Mouse (Mus musculus) heart, postnatal 0 days (tissue): ENCODE data around the gene Olfr1295. TPM values are rescaled to one million over a fixed set of nuclear protein-coding genes. Genes with fewer than 3 reads are reported as not detected.

ENCODE experiments used
- ATAC-seq: fragments of 200-750 bp; cut with Nextera tagmentation; 2 replicates; pipeline ENCODE4 v1.8.0; 2017; ENCODE audit warnings: low read depth, moderate number of reproducible peaks, moderate library complexity; ENCODE audit not compliant: insufficient read depth
- DNase-seq: peaks from one replicate; pipeline ENCODE4 v3.0.0-alpha.2; 2016; ENCODE audit warnings: low spot score
- H3K27ac ChIP-seq: fragments of 300-500 bp; sonication (generic); 2 replicates; pipeline ENCODE4 v1.5.1; 2014; ENCODE audit warnings: low read depth, mild to moderate bottlenecking
- H3K27me3 ChIP-seq: fragments of 300-500 bp; sonication (generic); 2 replicates; pipeline ENCODE4 v1.6.1; 2014; ENCODE audit warnings: low read length, mixed read lengths; ENCODE audit not compliant: control insufficient read depth, insufficient read depth
- H3K36me3 ChIP-seq: fragments of 300-500 bp; sonication (generic); replicated peaks from 2 replicates; pipeline ENCODE4 v1.6.1; 2014; ENCODE audit warnings: low read length, mixed read lengths; ENCODE audit not compliant: control insufficient read depth, insufficient read depth
- H3K4me1 ChIP-seq: fragments of 300-500 bp; sonication (generic); 2 replicates; pipeline ENCODE4 v1.6.1; 2014; ENCODE audit warnings: antibody characterized with exemption; ENCODE audit not compliant: control insufficient read depth, insufficient read depth
- H3K4me2 ChIP-seq: fragments of 300-500 bp; sonication (generic); 2 replicates; pipeline ENCODE4 v1.6.1; 2014; ENCODE audit warnings: low read depth, mild to moderate bottlenecking, low read length, moderate library complexity
- H3K4me3 ChIP-seq: fragments of 300-500 bp; sonication (generic); 2 replicates; pipeline ENCODE4 v1.5.1; 2014; ENCODE audit warnings: low read depth, low read length
- H3K9ac ChIP-seq: fragments of 300-500 bp; sonication (generic); replicated peaks from 2 replicates; pipeline ENCODE4 v1.6.1; 2014; ENCODE audit warnings: low read depth, low read length, mixed read lengths
- H3K9me3 ChIP-seq: fragments of 300-500 bp; sonication (generic); replicated peaks from 2 replicates; pipeline ENCODE4 v1.6.1; 2016; ENCODE audit warnings: low read length; ENCODE audit not compliant: control insufficient read depth
- CTCF ChIP-seq: IDR thresholded peaks from 2 replicates; pipeline ENCODE4 v1.5.1; 2016; ENCODE audit warnings: antibody characterized with exemption, control low read depth, low read depth
- EP300 ChIP-seq: IDR thresholded peaks from 2 replicates; pipeline ENCODE4 v1.6.1; 2016; ENCODE audit warnings: antibody characterized with exemption, low read depth
- WGBS: fragments of 180-500 bp; shearing (Covaris S2); extraction: QIAGEN DNeasy Blood & Tissue Kit; methylation state at CpG from one replicate; pipeline ENCODE4 v1.1.7; 2014; 5-methylcytosine and 5-hydroxymethylcytosine counted together
- polyA plus RNA-seq: library from polyadenylated mRNA; unstranded; fragments of >200 nt; fragmentation: Nextera tagmentation; extraction: Ambion mirVana; gene quantifications from 2 replicates; pipeline ENCODE4 v1.2.1, GENCODE M21; 2015
- total RNA-seq: library from RNA; depleted of rRNA; stranded (reverse); fragments of >200 nt; gene quantifications from 2 replicates; pipeline ENCODE4 v1.2.3, GENCODE M21; 2014; ENCODE audit warnings: low replicate concordance; rRNA removed

The Olfr1295 gene
- not detected in 2 replicates for total RNA-seq
- polyA plus RNA-seq, result not detected in 2 replicates

GRCm38 (mm10) chr2:111569581-111569980 lies at the start of gene Olfr1295:
Olfr1295 (minus strand) TSS chr2:111569681.
- ATAC-seq (no peak), DNase-seq (no peak)
- Histone ChIP-seq H3K27me3 (no peaks in the 10 kb centered on the region), H3K27ac (no peak within 1 kb of the TSS), H3K4me3 (no peak within 1 kb of the TSS), H3K36me3 (no peaks in the 10 kb centered on the region), H3K4me1 (no peaks in the 10 kb centered on the region), H3K9ac (no peak within 1 kb of the TSS), H3K4me2 (no peak within 1 kb of the TSS), H3K9me3 (no peaks in the 10 kb centered on the region)
- TF ChIP-seq CTCF (no peak), EP300 (no peak)

DNA sequence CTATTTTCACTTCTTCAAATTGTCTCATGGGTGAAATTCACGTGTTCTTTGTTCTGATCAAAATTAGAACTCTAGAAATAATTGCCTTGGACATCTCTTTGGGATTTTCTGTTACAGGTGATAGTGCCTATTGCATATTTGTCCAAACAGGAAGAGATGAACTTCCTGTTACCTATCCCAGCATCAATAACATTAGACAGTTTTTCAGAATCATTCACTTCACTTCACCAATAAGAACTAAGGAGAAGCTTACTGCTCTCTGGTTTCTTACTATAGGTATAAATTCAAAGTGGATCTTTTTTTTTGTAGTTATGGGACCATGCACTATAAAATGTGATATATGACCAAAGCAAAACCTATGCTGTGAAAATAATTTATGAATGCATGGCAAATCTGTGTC lies 29.3 kb downstream of the Olfr1295 start, which contains the start of gene Olfr1294:
TSS of gene Olfr1294 (minus strand) at position 101 of the 400 bp plus-strand sequence.
- ATAC-seq (no peak), DNase-seq (no peak)
- TF ChIP-seq CTCF (no peak), EP300 (no peak)
- no peak within 1 kb of the TSS for H3K27ac ChIP-seq
- 41% methylated on average over 1 of the region's 1 CpGs for WGBS
- no peak within 1 kb of the TSS for H3K9ac ChIP-seq
- H3K27me3 ChIP-seq, result no peaks in the 10 kb centered on the region
- no peaks in the 10 kb centered on the region for H3K9me3 ChIP-seq
- H3K4me3 ChIP-seq, result no peak within 1 kb of the TSS
- no peak within 1 kb of the TSS for H3K4me2 ChIP-seq
- no peaks in the 10 kb centered on the region for H3K4me1 ChIP-seq
- no peaks in the 10 kb centered on the region for H3K36me3 ChIP-seq

- H3K27ac ChIP-seq, result no peak within 1 kb of the TSS
- 72% methylated on average over 1 of the region's 1 CpGs for WGBS
- H3K27me3 ChIP-seq, result no peaks in the 10 kb centered on the region
- H3K36me3 ChIP-seq, result no peaks in the 10 kb centered on the region
- H3K4me3 ChIP-seq, result no peak within 1 kb of the TSS
- DNase-seq (no peak), ATAC-seq (no peak)
- TF ChIP-seq CTCF (no peak), EP300 (no peak)
- H3K9ac ChIP-seq, result no peak within 1 kb of the TSS
- 0 out of 2 replicates have a peak, but pooled peaks cover 7% of the 10 kb centered on the region for H3K9me3 ChIP-seq
- H3K4me1 ChIP-seq, result no peaks in the 10 kb centered on the region
- H3K4me2 ChIP-seq, result no peak within 1 kb of the TSS
These were observed 44.6 kb downstream of the Olfr1295 start, which contains the start of gene Olfr1293-ps for GRCm38 (mm10) chr2:111524903-111525302. Olfr1293-ps (plus strand) TSS chr2:111525203.

GRCm38 (mm10) chr2:111517451-111517850 lies 52.0 kb downstream of the Olfr1295 start:
- H3K4me1 ChIP-seq, result no peaks in the 10 kb centered on the region
- no peak overlapping the region for H3K9ac ChIP-seq
- 84% methylated on average over 10 of the region's 10 CpGs for WGBS
- H3K9me3 ChIP-seq, result 0 out of 2 replicates have a peak, but pooled peaks cover 4% of the 10 kb centered on the region
- no peaks in the 10 kb centered on the region for H3K27me3 ChIP-seq
- ATAC-seq (no peak), DNase-seq (no peak)
- H3K27ac ChIP-seq, result no peak overlapping the region
- no peaks in the 10 kb centered on the region for H3K36me3 ChIP-seq
- TF ChIP-seq EP300, result no peak
- no peak for TF ChIP-seq CTCF
- no peak overlapping the region for H3K4me2 ChIP-seq
- no peak overlapping the region for H3K4me3 ChIP-seq

Other genes starting within 250 kb of the Olfr1295 start
- gene Olfr1281, start 243.2 kb downstream of the Olfr1295 start, total RNA-seq, result not detected in 2 replicates
- gene Olfr1281, start 243.2 kb downstream of the Olfr1295 start, polyA plus RNA-seq, result not detected in 2 replicates
- not detected in 2 replicates for gene Olfr1282, start 233.6 kb downstream of the Olfr1295 start, total RNA-seq
- not detected in 2 replicates for gene Olfr1282, start 233.6 kb downstream of the Olfr1295 start, polyA plus RNA-seq
- gene Olfr1283, start 202.9 kb downstream of the Olfr1295 start, total RNA-seq, result not detected in 2 replicates
- not detected in 2 replicates for gene Olfr1283, start 202.9 kb downstream of the Olfr1295 start, polyA plus RNA-seq
- gene Olfr1284, start 194.2 kb downstream of the Olfr1295 start, total RNA-seq, result not detected in 2 replicates
- not detected in 2 replicates for gene Olfr1284, start 194.2 kb downstream of the Olfr1295 start, polyA plus RNA-seq
- not detected in 2 replicates for gene Olfr1286, start 146.6 kb downstream of the Olfr1295 start, total RNA-seq
- not detected in 2 replicates for gene Olfr1286, start 146.6 kb downstream of the Olfr1295 start, polyA plus RNA-seq
- gene Olfr1287, start 120.5 kb downstream of the Olfr1295 start, total RNA-seq, result not detected in 2 replicates
- gene Olfr1287, start 120.5 kb downstream of the Olfr1295 start, polyA plus RNA-seq, result not detected in 2 replicates
- gene Olfr1288, start 95.6 kb downstream of the Olfr1295 start, total RNA-seq, result not detected in 2 replicates
- gene Olfr1288, start 95.6 kb downstream of the Olfr1295 start, polyA plus RNA-seq, result not detected in 2 replicates
- gene Olfr1289, start 88.9 kb downstream of the Olfr1295 start, total RNA-seq, result not detected in 2 replicates
- not detected in 2 replicates for gene Olfr1289, start 88.9 kb downstream of the Olfr1295 start, polyA plus RNA-seq
- not detected in 2 replicates for gene Olfr1290, start 75.9 kb downstream of the Olfr1295 start, total RNA-seq
- gene Olfr1290, start 75.9 kb downstream of the Olfr1295 start, polyA plus RNA-seq, result not detected in 2 replicates
- not detected in 2 replicates for gene Olfr1291-ps1, start 72.5 kb downstream of the Olfr1295 start, total RNA-seq
- gene Olfr1291-ps1, start 72.5 kb downstream of the Olfr1295 start, polyA plus RNA-seq, result not detected in 2 replicates
- not detected in 2 replicates for gene Olfr1293-ps, start 44.5 kb downstream of the Olfr1295 start, total RNA-seq
- gene Olfr1293-ps, start 44.5 kb downstream of the Olfr1295 start, polyA plus RNA-seq, result not detected in 2 replicates
- not detected in 2 replicates for gene Olfr1294, start 29.4 kb downstream of the Olfr1295 start, total RNA-seq
- not detected in 2 replicates for gene Olfr1294, start 29.4 kb downstream of the Olfr1295 start, polyA plus RNA-seq
- not detected in 2 replicates for gene Olfr1297, start 56.8 kb upstream of the Olfr1295 start, total RNA-seq
- gene Olfr1297, start 56.8 kb upstream of the Olfr1295 start, polyA plus RNA-seq, result not detected in 2 replicates
- not detected in 2 replicates for gene Olfr1298, start 79.5 kb upstream of the Olfr1295 start, total RNA-seq
- not detected in 2 replicates for gene Olfr1298, start 79.5 kb upstream of the Olfr1295 start, polyA plus RNA-seq
- gene Olfr1299, start 91.7 kb upstream of the Olfr1295 start, total RNA-seq, result not detected in 2 replicates
- not detected in 2 replicates for gene Olfr1299, start 91.7 kb upstream of the Olfr1295 start, polyA plus RNA-seq
- not detected in 2 replicates for gene Olfr1301, start 181.3 kb upstream of the Olfr1295 start, total RNA-seq
- not detected in 2 replicates for gene Olfr1301, start 181.3 kb upstream of the Olfr1295 start, polyA plus RNA-seq
- gene Olfr1302, start 207.7 kb upstream of the Olfr1295 start, total RNA-seq, result not detected in 2 replicates
- gene Olfr1302, start 207.7 kb upstream of the Olfr1295 start, polyA plus RNA-seq, result not detected in 2 replicates